Mouse (Mus musculus) adrenal gland (tissue): ENCODE measurements around the gene Aga.
"Not testable (repeated sequence)": the region's sequence is repeated elsewhere in the genome, so short reads cannot be mapped to it uniquely, and the experiment has no call there.

Experiments used
- intact Hi-C: fragments of 180-260 bp; cut with DNase I; formaldehyde crosslinking; loops from one replicate; pipeline ENCODE4 v1.15.1; 2025
- long read RNA-seq, 2 experiments: library from polyadenylated mRNA; unstranded; transcript quantifications; one replicate each; pipeline ENCODE4 v2.0.0; 2020; ENCODE audit warnings: borderline replicate concordance in 1 of 2; ENCODE audit not compliant: insufficient replicate concordance in 1 of 2

The Aga gene
- long read RNA-seq, experiment 1, transcript Aga-201 (9 exons, 1,181 nt): major isoform, 44 of 47 reads
- long read RNA-seq, experiment 1, partial matches to known transcripts: 1 of 47 reads
- long read RNA-seq, experiment 1, other reads (novel, unspliced or antisense): 2 of 47 reads
- long read RNA-seq, experiment 2, transcript Aga-201 (9 exons, 1,181 nt): major isoform, 65 of 69 reads
- long read RNA-seq, experiment 2, partial matches to known transcripts: 1 of 69 reads
- long read RNA-seq, experiment 2, other reads (novel, unspliced or antisense): 3 of 69 reads

DNA sequence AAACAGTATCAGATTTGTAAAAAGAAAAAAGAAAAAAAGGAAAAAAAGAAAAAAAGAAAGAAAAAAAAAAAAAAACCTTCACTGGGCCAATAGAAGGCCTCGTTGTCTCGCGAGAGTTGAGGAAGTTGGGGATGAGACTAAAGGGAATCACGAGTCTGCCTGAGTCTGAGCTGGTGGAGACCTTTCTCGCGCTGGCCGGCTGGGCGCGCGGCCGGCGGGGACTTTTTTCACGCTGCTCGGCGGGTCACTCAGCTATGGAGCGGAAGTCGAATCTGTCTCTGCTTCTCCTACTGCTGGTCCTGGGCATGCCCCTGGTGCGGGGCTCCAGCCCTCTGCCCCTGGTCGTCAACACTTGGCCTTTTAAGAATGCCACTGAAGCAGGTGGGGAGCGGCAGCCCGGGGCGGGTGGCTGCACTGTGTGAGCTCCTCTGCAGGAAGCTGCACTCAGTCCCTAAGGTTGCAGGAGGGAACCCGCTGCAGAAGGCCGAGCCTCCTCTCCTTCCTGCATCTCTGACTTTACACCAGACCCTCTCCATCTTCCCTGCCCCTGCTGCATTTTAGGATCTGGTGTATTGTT lies at the start of gene Aga:
Aga (plus strand) TSS at position 177 of the 577 bp plus-strand sequence.
- intact Hi-C loops: no loop called here

DNA sequence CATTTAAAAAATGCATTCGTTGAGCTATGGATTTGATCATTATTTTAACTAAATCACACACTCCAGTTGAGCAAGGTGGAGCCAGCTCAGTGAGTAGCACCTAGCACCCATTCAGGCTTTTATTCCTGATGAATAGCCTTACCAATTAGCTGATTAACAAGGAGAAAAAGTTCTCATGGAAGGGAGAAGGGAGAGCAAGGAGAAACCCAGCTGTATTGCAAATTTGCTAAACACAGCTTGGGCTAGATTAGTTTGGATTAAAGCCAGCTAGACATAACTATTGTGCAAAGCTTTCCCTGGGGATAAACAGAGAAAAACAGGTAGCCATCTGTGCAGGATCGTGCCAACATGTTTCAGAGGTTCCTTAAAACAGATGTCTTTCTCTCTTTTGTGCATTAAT lies 22.5 kb upstream of the Aga start:
- intact Hi-C loops: no loop called here

GRCm38 (mm10) chr8:53496216-53496615 lies 15.3 kb upstream of the Aga start:
- intact Hi-C loops: no loop called here

DNA sequence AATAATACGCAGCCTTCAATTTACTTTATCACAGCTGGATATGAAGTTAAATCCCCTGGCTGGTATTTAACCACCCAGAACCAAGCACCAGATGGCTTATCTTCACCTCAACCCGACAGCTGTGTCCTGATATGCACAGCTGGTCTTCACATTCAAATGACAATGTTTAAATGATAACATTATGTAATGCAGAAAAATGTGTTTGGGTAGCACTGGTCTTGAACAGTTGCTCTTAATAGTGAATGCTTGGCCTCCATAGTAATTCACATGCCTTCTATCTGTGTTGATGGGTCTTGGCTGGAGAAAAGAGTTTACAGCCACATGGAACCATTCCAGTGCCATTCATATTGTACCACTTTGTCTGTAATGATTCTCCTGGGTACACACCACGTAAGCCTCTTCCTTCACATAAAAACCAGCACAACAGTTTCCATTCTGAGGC lies 14.6 kb upstream of the Aga start:
- intact Hi-C loops: no loop called here

DNA sequence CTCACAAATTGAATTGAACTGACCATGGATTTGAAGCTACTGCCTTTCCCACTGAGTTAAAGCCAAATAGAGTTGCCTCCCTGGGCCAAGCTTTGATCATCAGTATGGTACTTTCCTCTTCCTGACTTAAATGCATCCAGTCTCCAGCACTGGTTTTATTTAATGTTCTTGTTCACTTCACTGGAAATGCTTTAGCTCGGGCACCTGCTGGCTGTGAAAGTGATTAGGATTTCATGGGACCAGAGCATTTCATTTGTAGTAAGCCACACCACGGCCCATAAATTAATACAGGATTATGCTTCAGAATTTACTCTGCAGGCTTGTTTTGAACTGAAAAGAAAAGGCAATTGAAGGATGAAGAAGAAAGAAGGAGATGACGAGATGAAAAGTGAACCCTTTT lies 26.5 kb downstream of the Aga start:
- intact Hi-C loops: not testable (repeated sequence)

DNA sequence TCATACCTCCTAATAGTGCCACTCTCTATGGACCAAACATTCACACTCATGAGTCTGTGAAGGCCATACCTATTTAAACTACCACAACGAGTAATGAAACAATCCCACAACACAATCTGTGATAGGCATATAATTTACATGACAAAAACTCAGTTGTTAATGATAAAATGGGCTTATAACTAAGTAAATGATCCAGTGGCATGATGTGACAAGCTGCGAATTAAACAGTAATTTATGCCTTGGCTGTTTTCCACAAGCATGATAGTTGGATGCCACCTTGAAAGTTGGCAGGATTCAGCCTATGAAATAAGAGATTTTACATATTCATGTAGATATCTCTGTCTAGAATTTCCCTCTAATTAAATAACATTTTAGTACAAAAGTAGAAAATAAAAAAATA lies 28.1 kb downstream of the Aga start:
- intact Hi-C loops: no loop called here

DNA sequence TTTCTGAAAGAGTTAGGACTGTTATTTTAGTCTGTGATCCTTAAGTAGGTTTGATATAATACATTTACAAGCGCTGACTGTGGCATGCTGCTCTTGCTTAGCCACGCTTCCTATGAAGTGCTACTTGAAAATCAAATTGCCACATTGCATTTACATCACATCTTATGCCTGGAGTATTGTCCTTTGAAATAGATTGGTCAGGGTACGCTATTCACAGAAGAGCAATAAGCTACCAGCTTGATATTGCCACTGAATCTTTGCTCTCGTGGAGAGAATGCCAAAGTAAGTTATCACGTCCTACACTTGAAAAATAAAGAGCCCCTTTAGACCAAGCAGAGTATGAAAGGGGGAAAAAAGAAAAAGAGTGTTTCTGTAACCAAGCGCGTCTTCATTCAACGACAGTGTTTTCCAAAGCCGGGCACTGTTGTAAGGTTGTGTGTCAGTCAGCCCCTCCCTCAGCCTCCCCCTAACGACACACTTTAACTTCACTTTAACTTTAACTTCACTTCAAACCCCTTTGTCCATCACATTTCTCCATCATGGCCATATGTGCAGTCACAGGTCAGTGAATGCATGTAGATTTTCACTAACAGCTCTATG lies 51.0 kb downstream of the Aga start:
- intact Hi-C loops: no loop called here

- intact Hi-C loops: no loop called here
These were observed 54.7 kb downstream of the Aga start for GRCm38 (mm10) chr8:53566223-53566622.
